Mouse (Mus musculus): ENCODE results near the gene Lrpprc.

- TF ChIP-seq CTCF (IDR thresholded peaks at IDR 0.05; ENCODE audit: low read depth, low read length) = no peak
- TF ChIP-seq POLR2AphosphoS5 (IDR thresholded peaks at IDR 0.05; ENCODE audit: insufficient replicate concordance, low read depth, low read length) = no peak
- no peak for TF ChIP-seq GATA1 (IDR thresholded peaks at IDR 0.05; ENCODE audit: borderline replicate concordance, low read length)
- TF ChIP-seq TAL1 (conservative IDR thresholded peaks at IDR 0.05; ENCODE audit: low read depth, low read length) = no peak
- no peak for TF ChIP-seq GATA2 (IDR thresholded peaks at IDR 0.05; ENCODE audit: borderline replicate concordance, low read depth, low read length)
Observed at GRCm38 (mm10) chr17:84657782-84658181, 132.8 kb downstream of the Lrpprc start.
